Mouse (Mus musculus): ENCODE results near the gene Gtf2e1.

Gtf2e1 gene
- long read RNA-seq, experiment 1, transcript Gtf2e1-201 (5 exons, 3,084 nt): major isoform, 8 of 9 reads
- long read RNA-seq, experiment 1, partial matches to known transcripts: 1 of 9 reads
- long read RNA-seq, experiment 1, other reads (novel, unspliced or antisense): 0 of 9 reads
- long read RNA-seq, experiment 2, transcript Gtf2e1-201 (5 exons, 3,084 nt): major isoform, 5 of 6 reads
- long read RNA-seq, experiment 2, partial matches to known transcripts: 1 of 6 reads
- long read RNA-seq, experiment 2, other reads (novel, unspliced or antisense): 0 of 6 reads

GRCm38 (mm10) chr16:37539611-37540580, at the start of gene Gtf2e1, which contains the start of gene Rabl3:
Gtf2e1 (minus strand) TSS chr16:37539789.
Rabl3 (plus strand) TSS chr16:37539885.
- intact Hi-C loops (cut with DNase I): loop anchor here (5.0 kb wide), 1 partner anchor 112 kb away; the partner anchor contains the start of gene Ndufb4

- intact Hi-C loops (cut with DNase I): no loop called here
Observed at GRCm38 (mm10) chr16:37585129-37585563, 45.6 kb upstream of the Gtf2e1 start.

GRCm38 (mm10) chr16:37584218-37585035, 44.8 kb upstream of the Gtf2e1 start:
- intact Hi-C loops (cut with DNase I): no loop called here

- intact Hi-C loops (cut with DNase I): no loop called here
Observed at GRCm38 (mm10) chr16:37583801-37584200, 44.2 kb upstream of the Gtf2e1 start.

- intact Hi-C loops (cut with DNase I): no loop called here
Observed at GRCm38 (mm10) chr16:37583306-37583705, 43.7 kb upstream of the Gtf2e1 start.

GRCm38 (mm10) chr16:37581901-37582300, 42.3 kb upstream of the Gtf2e1 start:
- intact Hi-C loops (cut with DNase I): no loop called here

GRCm38 (mm10) chr16:37580651-37581050, 41.1 kb upstream of the Gtf2e1 start:
- intact Hi-C loops (cut with DNase I): no loop called here

GRCm38 (mm10) chr16:37579994-37580393, 40.4 kb upstream of the Gtf2e1 start, which contains the start of gene Hgd:
Hgd (plus strand) TSS chr16:37580153.
- intact Hi-C loops (cut with DNase I): no loop called here

- intact Hi-C loops (cut with DNase I): no loop called here
Observed at GRCm38 (mm10) chr16:37579591-37579990, 40.0 kb upstream of the Gtf2e1 start.

- intact Hi-C loops (cut with DNase I): no loop called here
Observed at GRCm38 (mm10) chr16:37575325-37575724, 35.7 kb upstream of the Gtf2e1 start.

- intact Hi-C loops (cut with DNase I): no loop called here
Observed at GRCm38 (mm10) chr16:37573061-37573460, 33.5 kb upstream of the Gtf2e1 start.

GRCm38 (mm10) chr16:37572117-37572754, 32.6 kb upstream of the Gtf2e1 start:
- intact Hi-C loops (cut with DNase I): no loop called here

- intact Hi-C loops (cut with DNase I): no loop called here
Observed at GRCm38 (mm10) chr16:37571554-37571953, 32.0 kb upstream of the Gtf2e1 start.

- intact Hi-C loops (cut with DNase I): no loop called here
Observed at GRCm38 (mm10) chr16:37567113-37568050, 27.8 kb upstream of the Gtf2e1 start.

GRCm38 (mm10) chr16:37566107-37566506, 26.5 kb upstream of the Gtf2e1 start:
- intact Hi-C loops (cut with DNase I): no loop called here

GRCm38 (mm10) chr16:37565117-37565516, 25.5 kb upstream of the Gtf2e1 start:
- intact Hi-C loops (cut with DNase I): no loop called here

- intact Hi-C loops (cut with DNase I): no loop called here
Observed at GRCm38 (mm10) chr16:37562961-37563360, 23.4 kb upstream of the Gtf2e1 start.

- intact Hi-C loops (cut with DNase I): no loop called here
Observed at GRCm38 (mm10) chr16:37562414-37562813, 22.8 kb upstream of the Gtf2e1 start.

GRCm38 (mm10) chr16:37552824-37553223, 13.2 kb upstream of the Gtf2e1 start:
- intact Hi-C loops (cut with DNase I): no loop called here

Data from adrenal gland (tissue).